Mouse (Mus musculus) fat pad, adult 2 months (tissue): ENCODE measurements around the gene Car5a.

Experiments
- DNase-seq: peaks from one replicate; pipeline ENCODE4 v3.0.0-alpha.2; 2011; ENCODE audit warnings: low read depth, low spot score; ENCODE audit errors: extremely low read depth

Car5a gene

DNA sequence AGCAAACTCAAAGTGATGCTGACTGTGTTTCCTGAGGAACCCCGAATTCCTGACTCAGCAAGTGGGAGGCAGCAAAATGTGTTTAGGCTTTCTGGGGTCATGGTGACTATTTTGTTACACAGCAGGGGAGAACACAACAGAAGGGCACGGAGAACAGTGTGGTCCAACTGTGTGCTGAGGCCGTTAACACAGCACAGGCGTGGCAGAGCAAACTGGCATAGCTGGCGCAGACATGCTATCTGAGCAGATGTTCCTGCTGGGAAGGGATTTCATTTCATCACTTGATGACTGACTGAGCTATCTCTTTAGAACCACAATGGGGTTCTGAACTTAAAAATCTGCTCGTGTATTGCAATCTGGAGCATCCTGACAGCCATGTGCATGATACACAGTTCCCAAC is 59.3 kb downstream of the Car5a start:
- no peak for DNase-seq

DNA sequence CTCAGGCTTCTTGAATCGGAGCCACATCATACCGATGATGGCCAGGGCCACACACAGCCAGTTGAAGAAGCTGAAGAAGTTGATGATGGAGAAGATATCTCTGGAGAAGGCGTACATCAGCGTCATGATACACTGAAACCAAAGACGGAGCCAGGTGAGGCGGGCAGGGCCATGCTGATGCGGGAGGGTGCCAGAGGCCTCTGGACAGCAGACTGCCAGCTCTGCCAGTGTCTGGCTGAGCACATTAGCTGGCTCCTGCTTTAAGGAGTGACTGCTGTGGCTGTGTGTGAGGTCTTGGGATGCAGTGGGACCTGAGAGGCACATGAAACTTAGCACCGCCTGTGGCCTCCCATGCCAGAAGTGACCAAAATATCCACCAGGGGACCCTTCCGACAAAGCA is 59.7 kb downstream of the Car5a start:
- DNase-seq, result no peak

DNA sequence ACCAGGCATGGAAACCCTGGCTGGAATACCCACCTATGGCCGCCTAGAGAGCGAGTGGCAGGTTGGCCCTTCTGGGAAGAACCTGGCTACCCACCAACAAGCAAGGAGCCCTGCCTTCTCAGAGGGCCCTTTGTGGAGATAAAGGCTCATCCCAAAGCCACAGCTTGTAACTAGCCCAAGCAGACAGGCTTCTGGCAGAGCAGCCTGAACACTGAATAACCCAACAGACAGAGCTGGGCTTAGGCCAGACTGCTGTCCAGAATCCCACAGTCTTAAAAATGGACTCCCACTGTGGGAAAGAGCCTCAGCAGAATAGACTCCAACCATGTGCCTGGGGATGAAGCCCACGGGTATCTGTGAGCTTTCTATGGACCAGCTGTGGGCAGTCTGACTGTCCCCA is 60.5 kb downstream of the Car5a start:
- DNase-seq, result no peak

DNA sequence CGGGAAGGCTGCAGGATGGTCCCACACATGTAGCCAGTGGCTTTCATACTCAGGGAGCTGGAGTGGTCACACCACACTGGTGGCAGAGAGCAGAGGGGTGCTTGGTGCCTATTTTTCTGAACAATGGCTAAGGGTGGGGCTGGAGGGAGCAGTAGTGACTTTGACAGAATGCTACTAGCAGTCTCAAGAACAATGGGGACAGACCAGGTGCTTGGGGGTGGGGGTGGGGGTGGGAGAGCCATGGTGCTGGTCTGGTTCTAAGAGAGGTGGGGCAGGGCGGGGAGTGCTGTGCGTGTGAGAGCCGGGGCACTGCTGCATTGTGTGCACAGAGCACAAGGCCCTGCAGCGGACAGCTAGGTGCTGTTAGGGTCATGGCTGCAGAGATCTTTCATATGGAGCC is 62.8 kb downstream of the Car5a start:
- DNase-seq, result no peak

DNA sequence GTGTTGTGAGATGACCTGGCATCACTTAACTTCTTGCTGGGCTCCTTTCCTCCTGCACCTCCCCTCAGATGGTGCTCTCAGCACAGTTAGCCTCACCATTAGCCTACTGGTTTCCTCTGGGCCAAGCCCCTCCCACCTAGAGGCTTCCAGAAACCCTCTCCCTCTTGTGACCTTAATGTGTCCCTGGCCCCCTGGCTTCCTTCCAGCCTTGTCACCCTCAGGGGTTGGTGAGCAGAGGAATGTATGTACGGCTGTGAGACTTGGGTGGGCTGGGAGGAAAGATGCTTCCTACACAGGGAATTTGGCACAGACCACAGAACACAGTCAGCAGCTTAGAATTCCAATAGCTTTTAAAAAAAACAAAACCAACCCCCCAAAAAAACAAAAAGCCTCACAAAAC is 63.9 kb downstream of the Car5a start:
- DNase-seq, result no peak

DNA sequence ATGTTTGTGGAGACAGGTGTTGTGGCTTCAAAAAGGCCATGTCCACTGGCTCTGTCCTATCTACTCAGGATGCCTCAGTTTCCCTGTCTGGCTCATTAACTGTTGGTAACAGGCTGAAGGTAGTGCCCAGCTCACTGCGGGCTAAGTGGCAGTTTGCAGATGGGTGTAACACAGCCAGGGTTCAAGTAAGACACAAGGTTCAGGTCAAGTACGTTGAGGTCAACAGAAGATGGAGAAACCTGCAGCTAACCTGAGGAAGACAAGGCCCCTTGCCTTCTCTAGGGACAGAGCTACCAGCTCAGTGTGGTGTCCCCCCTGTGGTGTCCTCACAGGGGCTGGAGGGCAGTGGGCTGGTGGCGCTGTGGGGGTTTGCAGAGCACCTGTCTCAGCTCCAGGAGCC is 65.0 kb downstream of the Car5a start:
- DNase-seq, result no peak

DNA sequence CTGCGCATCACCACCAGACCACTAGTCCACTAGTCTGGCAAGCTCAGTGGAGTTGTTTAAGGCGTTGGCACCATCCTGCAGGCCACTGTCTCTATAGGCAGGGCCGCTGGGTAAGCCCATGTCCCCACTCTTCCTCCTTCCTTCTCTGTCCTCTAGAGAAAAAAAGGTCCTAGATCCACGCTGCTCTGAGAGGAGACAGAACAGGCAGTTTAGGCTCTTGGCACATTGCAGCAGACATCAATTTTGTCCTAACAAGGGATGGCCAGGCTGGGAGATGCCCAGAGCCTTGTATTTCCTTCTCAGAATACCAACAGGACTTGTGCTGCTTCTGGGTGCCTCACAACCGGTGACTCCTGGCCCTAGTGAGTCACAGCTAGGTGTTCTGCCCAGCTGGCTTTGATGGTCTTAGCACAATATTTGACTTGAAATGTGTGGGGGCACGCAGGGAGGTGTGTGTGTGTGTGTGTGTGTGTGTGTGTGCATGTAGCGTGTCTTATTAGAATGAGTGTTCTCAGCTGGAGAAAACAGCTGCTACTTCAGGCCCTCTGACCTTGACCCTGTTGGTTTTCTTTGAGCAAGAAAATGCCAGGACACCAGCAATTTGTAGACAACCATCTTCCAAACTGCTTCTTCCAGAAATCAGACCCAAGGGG is 66.8 kb downstream of the Car5a start:
- no peak for DNase-seq

DNA sequence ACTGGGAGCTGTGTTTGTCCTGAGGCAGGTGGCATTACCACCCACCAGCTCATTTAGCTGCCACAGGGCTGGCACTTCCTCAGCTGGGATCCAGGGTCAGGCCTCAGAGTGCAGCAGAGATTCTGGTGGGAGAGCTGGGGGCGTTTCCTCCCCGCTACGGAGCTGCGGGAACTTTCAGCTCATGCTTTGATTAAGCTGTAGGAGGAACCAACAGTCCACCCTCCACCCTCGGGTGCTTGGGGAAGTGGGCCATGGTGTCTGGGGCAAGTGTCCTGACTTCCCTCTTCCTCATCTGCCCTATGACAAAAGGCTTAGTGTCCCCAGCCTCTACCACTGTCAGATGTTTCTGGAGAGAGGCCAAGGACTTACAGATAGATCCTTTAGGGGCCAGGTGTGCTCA is 67.5 kb downstream of the Car5a start:
- DNase-seq, result no peak

DNA sequence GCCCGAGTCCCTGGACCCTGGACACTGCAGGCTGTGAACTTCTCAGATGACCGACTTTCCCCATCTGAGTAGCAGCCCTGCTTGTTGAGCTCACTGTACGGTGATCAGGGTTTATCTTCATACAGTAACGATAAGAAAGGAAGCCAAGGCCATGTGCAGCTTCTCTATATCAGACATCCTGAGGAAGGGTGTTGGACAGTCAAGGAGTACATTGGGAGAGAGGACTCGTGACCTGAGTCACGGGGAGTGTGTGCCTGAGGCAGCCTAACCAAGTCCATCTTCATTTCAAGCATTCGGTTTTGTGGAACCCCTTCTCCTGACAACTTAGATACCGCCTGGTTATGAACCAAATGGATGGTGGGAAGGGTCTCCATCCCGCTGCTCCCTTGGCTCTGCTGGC is 69.2 kb downstream of the Car5a start:
- DNase-seq, result no peak

DNA sequence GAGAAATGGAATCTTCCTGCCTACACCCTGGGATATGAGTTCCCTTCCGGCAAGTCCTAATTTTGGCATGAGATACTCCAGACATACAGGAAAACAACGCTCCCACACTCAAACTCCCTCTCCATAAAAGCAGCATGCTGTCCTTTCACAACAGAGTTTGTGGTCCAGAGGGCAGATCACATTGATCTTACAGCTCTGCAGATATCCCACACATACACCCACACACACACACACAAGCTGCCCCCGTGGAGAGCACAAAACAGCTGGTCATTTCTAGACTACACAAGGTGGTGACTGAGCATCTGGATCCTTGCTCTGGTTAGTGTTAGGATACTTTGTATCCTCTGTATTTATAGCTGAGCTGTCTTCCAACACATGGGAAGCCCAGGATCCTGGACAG is 69.7 kb downstream of the Car5a start:
- DNase-seq, result no peak

DNA sequence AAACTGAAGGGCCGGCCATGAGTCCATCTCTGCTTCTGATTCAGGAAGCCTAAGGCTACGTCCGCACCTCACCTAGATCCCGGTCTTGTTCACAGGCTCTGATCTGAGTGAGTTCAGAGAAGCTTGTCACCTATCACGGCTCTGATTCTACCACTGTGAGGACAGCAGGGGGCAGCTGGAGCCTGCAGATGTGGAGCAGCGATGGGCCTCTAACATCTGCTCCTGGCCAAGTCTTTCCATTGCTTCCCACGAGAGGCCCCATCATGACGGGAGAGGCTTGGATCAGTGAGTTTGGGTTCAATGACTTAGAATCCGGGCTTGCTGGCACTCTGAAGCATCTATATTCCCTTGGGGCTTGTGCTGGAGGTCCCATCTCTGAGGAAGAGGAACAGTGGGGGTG is 70.7 kb downstream of the Car5a start:
- DNase-seq, result no peak

DNA sequence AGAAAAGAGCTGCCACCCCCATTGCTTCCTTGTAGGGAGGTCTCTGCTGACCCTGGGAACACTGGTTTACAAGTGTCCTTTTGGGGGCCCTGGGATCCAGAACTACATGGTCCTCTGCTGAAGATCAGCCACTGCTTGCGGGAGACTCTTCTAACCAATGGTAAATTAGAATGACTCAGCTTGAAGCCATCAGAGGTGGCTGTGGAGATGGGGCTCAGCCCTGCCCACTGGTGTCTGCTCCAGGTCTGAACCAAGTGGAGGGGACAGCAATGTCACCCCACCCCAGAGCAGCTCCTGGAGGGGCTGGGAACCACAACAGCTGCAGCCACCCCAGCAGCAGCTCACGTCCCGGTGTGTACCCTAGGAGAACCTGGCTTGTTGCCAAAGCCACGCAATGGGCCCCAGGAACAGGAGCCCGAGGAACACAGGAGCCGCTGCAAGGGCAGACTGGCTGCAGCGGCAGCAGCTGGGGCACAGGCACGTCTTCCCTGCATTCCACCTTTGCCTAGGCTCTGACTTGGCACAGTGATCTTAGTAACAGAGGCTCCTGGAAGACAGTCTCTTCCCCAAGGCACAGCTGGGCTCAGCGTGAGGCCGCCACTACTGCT is 72.8 kb downstream of the Car5a start:
- no peak for DNase-seq

DNA sequence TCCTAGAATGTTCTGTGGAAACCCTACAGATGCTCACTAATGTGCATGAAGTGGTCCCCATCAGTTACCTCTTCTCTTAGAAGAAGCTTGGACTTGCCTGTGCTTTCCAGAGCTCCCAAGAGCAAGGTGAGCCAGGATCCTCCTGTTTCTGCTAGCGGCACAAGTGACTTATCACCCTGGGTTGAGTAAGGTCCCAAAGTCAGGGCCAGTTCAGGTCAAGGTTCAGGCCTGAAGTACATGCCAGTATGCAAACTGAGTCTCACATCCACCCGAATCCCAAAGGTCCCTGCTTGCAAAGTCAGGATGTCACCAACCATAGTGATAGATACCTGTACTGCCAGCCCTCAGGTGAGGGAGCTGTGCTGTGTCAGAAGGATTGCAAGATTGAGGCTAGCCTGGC is 74.5 kb downstream of the Car5a start:
- DNase-seq, result no peak

DNA sequence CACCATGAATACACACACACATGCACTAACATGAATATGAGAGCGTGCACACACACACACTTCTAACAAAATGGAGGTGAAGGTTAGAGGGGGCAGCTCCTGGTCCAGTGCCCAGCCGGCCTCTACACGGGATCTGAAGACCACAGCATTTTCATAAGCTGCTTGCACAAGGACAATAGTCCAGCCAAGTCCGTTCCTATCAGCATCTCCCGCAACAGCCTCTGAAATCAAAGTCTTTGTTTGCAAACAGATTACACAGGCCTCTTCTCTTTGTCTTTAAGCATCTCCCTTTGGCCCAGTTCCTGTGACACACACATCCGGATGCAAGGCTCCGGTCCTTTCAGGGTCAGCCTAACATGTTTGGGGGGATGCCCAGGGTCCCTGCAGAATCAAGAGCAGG is 75.8 kb downstream of the Car5a start:
- DNase-seq, result no peak

DNA sequence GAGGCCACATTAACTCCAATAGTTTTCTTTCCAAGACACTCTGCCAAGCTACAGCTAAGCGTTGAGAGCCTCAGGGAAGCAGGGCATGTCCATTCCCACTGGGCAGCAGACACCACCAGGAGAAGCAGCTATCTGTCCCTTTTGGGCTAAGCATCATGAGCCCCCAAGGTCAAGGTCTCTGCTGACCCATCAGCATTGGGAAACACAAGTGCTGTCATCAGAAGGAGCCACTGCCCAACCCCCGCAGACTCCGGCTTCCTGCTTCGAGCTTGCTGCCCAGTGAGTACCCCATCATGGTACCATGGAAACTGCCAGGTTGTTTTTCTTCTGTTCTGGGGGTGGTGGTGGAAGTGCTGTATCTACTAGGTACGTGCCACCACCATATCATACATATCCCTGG is 76.5 kb downstream of the Car5a start:
- DNase-seq, result no peak
